Mouse (Mus musculus): ENCODE results near the gene Gm5089. TPM values are rescaled to one million over a fixed set of nuclear protein-coding genes. Genes with fewer than 3 reads are reported as not detected.

Gene Gm5089
- 0.22 and 0.59 TPM in 2 replicates for polyA plus RNA-seq (2015; fragmentation: Nextera tagmentation; extraction: Ambion mirVana)

- Histone ChIP-seq H3K27ac (no peak within 1 kb of the TSS), H3K27me3 (peaks cover 82% of the 10 kb centered on the region), H3K36me3 (no peaks in the 10 kb centered on the region), H3K4me1 (peaks cover 35% of the 10 kb centered on the region), H3K4me2 (peak within 1 kb of the TSS; percentile 93), H3K9ac (peak within 1 kb of the TSS; percentile 71), H3K4me3 (peak within 1 kb of the TSS; percentile 53), H3K9me3 (no peaks in the 10 kb centered on the region)
- ATAC-seq (ENCODE audit: insufficient number of reproducible peaks, insufficient read depth, low FRiP score, low TSS enrichment, low read depth): peak; percentile 29; the same call in 1 of the 2 replicates
- WGBS: under 1% methylated on average over 59 of the region's 59 CpGs
Measured at GRCm38 (mm10) chr14:122450496-122451382, at the start of gene Gm5089. TSS of gene Gm5089 (minus strand) at chr14:122451115.

DNA sequence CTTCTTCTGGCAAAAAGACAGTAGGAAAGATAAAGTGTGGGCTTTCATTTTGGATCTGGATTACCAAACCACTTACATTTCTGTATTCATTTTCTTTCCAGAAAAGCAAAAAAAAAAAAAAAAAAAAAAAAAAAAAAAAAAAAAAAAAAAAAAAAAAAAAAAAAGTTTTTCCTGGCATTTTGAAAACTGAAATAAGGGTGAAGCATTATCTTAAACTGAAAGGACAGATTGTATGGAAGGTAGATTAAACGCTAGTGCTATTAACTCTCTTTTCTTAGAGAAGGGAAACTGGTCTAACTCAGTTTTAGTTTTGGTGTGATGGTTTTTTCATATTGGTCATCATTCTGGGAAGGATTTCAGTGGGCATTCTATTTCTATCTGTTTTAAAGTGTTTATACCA, 41.1 kb upstream of the Gm5089 start:
- H3K9ac ChIP-seq: no peak overlapping the region
- H3K4me3 ChIP-seq: no peak overlapping the region
- H3K36me3 ChIP-seq: no peaks in the 10 kb centered on the region
- WGBS: 72% methylated on average over 1 of the region's 1 CpGs
- ATAC-seq (ENCODE audit: insufficient number of reproducible peaks, insufficient read depth, low FRiP score, low TSS enrichment, low read depth): no peak
- no peak overlapping the region for H3K27ac ChIP-seq
- peaks cover 67% of the 10 kb centered on the region for H3K27me3 ChIP-seq
- H3K9me3 ChIP-seq: no peaks in the 10 kb centered on the region
- peaks cover 6% of the 10 kb centered on the region for H3K4me1 ChIP-seq
- no peak overlapping the region for H3K4me2 ChIP-seq

DNA sequence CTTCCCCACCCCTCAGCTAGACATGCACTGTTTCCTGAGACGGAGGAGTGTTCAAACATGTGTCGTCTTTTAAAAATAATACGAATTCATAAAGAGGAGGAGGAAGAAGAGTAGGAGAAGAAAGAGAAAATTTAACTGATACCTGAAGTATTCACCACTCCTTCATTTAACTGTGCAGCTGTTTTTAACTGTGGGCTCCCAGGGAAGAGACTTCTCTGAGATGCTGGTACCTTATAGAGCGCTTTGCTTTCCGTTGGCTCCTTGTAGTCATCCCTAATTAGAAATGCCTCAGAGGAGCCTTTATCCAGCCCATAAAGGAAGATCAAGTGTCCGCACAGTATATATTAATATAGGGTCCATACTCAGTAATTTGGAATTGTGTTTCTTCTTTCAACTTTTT, 40.6 kb upstream of the Gm5089 start:
- Histone ChIP-seq H3K4me2 (no peak overlapping the region), H3K36me3 (no peaks in the 10 kb centered on the region), H3K9ac (no peak overlapping the region), H3K4me3 (no peak overlapping the region), H3K9me3 (no peaks in the 10 kb centered on the region), H3K27ac (no peak overlapping the region), H3K27me3 (peaks cover 70% of the 10 kb centered on the region), H3K4me1 (peaks cover 6% of the 10 kb centered on the region)
- WGBS: 57% methylated on average over 6 of the region's 6 CpGs
- ATAC-seq (ENCODE audit: insufficient number of reproducible peaks, insufficient read depth, low FRiP score, low TSS enrichment, low read depth): no peak

DNA sequence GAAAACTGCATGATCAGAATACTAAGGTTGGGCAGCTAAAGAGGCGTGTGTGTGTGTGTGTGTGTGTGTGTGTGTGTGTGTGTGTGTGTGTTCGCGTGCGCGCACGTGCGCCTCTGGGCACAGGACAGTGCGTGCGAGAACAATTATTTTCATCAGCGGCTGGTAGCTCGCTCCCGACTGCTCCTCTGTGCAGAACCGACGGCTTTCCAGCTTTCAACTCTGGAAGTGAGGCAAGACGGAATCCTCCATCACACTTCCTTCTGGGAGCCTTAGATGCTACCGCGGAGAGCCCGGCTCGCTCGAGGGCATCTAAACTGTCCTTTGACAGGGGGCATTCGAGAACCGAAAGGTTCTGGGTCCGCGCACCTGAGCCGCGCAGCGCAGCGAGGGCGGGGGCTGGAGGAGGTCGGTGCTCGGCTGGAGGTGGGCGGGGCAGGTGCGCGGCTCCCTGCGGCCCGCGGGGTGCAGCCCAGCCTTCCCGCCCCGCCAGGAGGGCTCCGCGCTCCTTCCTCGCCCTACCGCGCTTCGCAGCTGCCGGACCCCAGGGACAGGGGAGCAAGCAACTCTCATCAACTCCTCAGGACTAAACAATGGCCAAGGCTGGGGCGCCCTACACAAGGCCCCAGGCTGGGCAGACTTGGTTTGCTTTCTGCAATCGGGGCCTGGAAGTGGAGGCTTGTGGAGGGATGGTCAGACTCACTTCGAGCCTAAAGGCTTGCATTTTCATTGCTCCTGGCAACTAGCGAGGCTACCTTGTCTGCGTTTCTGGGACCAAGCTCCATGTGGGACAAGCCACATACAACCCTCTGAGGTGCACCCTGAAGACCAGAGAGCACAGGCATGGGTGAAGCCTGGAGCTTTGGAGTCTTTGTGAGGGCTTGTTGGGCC, 39.8 kb upstream of the Gm5089 start, which contains the start of gene Gm10837:
Gene Gm10837, plus strand, starts transcription at position 146 of the 888 bp plus-strand sequence.
- 1% methylated on average over 51 of the region's 51 CpGs for WGBS
- ATAC-seq (ENCODE audit: insufficient number of reproducible peaks, insufficient read depth, low FRiP score, low TSS enrichment, low read depth): no peak
- Histone ChIP-seq H3K36me3 (no peaks in the 10 kb centered on the region), H3K4me1 (peaks cover 6% of the 10 kb centered on the region), H3K9ac (no peak within 1 kb of the TSS), H3K27ac (no peak within 1 kb of the TSS), H3K4me3 (peak within 1 kb of the TSS; percentile 29), H3K4me2 (peak within 1 kb of the TSS; percentile 54), H3K27me3 (peaks cover 78% of the 10 kb centered on the region), H3K9me3 (no peaks in the 10 kb centered on the region)

DNA sequence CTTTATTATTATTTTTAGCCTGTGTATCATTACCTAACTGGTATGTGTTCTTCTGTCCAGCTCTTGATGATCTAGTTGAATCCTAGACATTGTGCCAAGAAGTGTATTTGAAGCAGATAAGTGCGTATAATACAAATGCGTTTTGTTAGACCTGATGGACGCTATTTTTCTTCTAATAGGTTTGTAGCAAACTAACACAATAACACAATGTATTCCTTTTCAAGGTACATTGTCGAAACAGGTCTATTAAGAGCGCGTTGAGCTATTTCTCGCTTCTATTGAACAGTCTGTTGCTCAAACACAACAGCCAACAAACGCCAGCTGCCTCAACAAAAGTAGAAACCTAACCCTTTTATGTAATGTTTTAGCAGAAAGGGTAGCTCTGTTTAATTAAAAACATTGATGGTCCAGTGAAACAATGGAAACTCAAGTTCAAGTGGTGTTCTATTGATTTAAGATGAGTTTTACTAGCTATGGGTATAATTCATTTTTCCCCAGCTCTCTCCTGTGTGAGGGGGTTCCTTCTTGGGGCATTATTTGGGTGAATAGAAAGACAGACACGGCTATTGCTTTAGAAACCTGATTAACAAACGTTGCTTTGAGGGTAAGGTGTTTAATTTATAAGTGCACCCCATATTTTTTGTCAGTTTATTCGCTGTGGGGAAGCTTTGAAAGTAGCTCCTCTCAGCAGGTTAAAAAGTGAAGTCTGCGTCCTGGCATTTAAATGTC, 38.9 kb upstream of the Gm5089 start:
- Histone ChIP-seq H3K4me2 (no peak overlapping the region), H3K27ac (no peak overlapping the region), H3K36me3 (no peaks in the 10 kb centered on the region), H3K27me3 (peaks cover 81% of the 10 kb centered on the region), H3K9me3 (no peaks in the 10 kb centered on the region), H3K4me1 (peaks cover 6% of the 10 kb centered on the region), H3K9ac (no peak overlapping the region), H3K4me3 (peak overlapping the region; percentile 29; the same call in 1 of the 2 replicates)
- WGBS: 3% methylated on average over 12 of the region's 12 CpGs
- ATAC-seq (ENCODE audit: insufficient number of reproducible peaks, insufficient read depth, low FRiP score, low TSS enrichment, low read depth): no peak

DNA sequence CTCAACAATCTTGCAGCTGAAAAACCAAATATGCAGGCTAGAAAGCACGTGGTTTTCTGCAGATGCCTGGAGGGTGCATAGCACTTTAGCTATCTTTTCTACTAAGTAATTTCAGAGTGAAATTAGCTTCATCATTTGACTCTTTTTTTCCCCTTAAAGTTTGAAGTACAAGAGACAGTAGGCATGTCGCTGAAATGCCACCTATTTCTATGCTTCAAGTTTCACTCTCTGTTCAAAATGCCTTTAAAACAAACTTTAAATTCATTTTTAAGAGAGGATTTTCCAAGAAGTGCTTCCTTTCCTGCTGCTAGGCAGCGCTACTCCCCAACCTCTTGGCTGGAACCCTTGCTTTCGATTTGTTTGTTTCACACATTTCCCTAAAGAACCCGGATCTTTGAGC, 38.1 kb upstream of the Gm5089 start:
- ATAC-seq (ENCODE audit: insufficient number of reproducible peaks, insufficient read depth, low FRiP score, low TSS enrichment, low read depth): no peak
- no peak overlapping the region for H3K4me3 ChIP-seq
- no peaks in the 10 kb centered on the region for H3K36me3 ChIP-seq
- H3K4me1 ChIP-seq: peaks cover 6% of the 10 kb centered on the region
- no peak overlapping the region for H3K27ac ChIP-seq
- H3K4me2 ChIP-seq: no peak overlapping the region
- no peak overlapping the region for H3K9ac ChIP-seq
- no peaks in the 10 kb centered on the region for H3K9me3 ChIP-seq
- 2% methylated on average over 5 of the region's 5 CpGs for WGBS
- H3K27me3 ChIP-seq: peaks cover 83% of the 10 kb centered on the region

DNA sequence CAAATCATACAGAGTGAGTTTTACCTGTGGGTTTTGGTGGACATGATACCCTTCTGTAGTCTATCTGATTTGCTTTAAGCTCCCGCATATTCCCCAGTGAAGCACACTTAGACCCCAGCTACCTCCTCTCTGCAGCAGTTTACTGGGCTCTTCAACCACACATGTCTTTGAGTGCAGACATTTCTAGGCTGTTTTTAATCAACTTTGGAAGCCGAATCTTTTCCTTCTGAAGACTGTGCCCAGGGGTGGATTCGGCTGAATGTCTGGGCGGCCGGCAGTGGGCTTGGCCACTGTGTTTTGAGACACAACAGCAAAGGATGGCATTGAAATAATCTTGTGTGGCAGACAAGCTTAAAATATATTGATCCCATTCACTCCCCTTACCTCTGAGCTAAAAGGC, 36.5 kb upstream of the Gm5089 start:
- Histone ChIP-seq H3K4me3 (no peak overlapping the region), H3K9ac (no peak overlapping the region), H3K27me3 (peaks cover 84% of the 10 kb centered on the region), H3K27ac (no peak overlapping the region), H3K9me3 (no peaks in the 10 kb centered on the region), H3K36me3 (no peaks in the 10 kb centered on the region), H3K4me2 (no peak overlapping the region), H3K4me1 (peaks cover 6% of the 10 kb centered on the region)
- no peak for ATAC-seq (ENCODE audit: insufficient number of reproducible peaks, insufficient read depth, low FRiP score, low TSS enrichment, low read depth)
- 1% methylated on average over 5 of the region's 5 CpGs for WGBS

- ATAC-seq (ENCODE audit: insufficient number of reproducible peaks, insufficient read depth, low FRiP score, low TSS enrichment, low read depth): no peak
Measured at GRCm38 (mm10) chr14:122486611-122487010, 35.7 kb upstream of the Gm5089 start.

DNA sequence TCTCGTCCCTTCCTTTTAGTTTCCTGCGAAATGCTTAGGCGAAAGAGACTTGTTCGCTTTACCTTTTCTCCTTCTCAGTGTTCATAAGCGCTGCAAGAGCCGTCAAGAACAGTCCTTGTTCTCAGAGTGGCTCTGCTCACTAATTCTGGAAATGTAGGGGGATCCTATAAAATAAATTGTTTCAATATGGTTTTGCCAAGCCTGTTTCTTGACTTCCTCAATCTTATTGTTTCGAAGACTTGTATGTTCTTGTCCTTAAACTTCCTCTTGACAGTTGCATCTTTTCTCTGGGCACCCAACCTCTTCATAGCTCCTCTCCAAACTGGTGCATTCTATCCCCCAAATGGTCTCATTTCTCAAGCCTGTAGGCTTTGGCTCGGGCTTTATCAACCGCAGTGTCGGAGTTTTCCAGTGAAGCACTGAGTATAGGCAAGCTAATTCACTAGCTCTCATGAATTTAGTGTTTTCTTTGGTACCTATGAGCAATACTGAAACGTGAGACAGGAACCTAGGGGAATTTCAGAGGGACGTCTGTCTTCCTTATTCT, 34.8 kb upstream of the Gm5089 start:
- Histone ChIP-seq H3K4me1 (peaks cover 5% of the 10 kb centered on the region), H3K9ac (no peak overlapping the region), H3K4me2 (no peak overlapping the region), H3K4me3 (no peak overlapping the region), H3K36me3 (no peaks in the 10 kb centered on the region), H3K27ac (no peak overlapping the region), H3K27me3 (peaks cover 89% of the 10 kb centered on the region), H3K9me3 (no peaks in the 10 kb centered on the region)
- no peak for ATAC-seq (ENCODE audit: insufficient number of reproducible peaks, insufficient read depth, low FRiP score, low TSS enrichment, low read depth)
- WGBS: 1% methylated on average over 12 of the region's 12 CpGs

More at GRCm38 (mm10) chr14:122486611-122487010, 35.7 kb upstream of the Gm5089 start:
- Histone ChIP-seq H3K9ac (no peak overlapping the region), H3K27me3 (peaks cover 89% of the 10 kb centered on the region), H3K36me3 (no peaks in the 10 kb centered on the region), H3K9me3 (no peaks in the 10 kb centered on the region), H3K4me3 (no peak overlapping the region), H3K4me1 (peaks cover 6% of the 10 kb centered on the region), H3K27ac (no peak overlapping the region), H3K4me2 (no peak overlapping the region)
- 9% methylated on average over 1 of the region's 1 CpGs for WGBS

DNA sequence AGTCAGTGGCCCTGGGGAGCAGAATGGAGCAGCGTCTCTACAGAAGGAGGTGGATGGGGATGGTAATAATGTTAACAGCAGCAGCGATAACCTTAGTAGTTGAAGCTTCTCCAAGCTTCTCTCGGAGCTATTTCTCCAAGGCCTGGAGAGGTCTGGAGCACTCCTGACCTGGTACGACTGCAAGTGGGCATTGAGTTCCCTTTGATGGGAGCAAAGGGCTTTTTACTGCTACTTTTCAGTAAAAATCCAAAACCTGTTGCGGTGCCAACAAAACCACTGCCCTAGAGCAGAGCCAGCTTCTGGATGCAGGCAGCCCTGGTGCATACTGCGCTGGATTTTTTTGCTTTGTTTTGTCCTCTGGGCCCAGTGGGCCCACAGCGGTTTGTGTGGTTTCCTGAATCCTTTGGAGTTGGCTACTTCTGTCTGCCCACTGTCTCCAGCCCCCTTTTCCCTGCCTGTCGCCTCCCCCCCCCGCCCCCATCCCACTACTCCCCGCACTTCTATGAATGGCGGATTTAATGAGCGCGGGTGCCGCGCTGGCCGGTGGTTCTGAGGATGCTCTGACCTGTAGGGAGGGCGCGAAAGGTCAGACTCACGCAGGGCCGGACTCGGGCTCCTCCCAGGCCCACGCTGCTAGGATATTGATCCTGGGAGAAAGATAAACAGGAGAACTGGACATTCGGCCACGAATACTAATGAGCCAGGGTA, 34.1 kb upstream of the Gm5089 start:
- H3K9me3 ChIP-seq: no peaks in the 10 kb centered on the region
- no peak overlapping the region for H3K27ac ChIP-seq
- H3K27me3 ChIP-seq: peaks cover 88% of the 10 kb centered on the region
- under 1% methylated on average over 23 of the region's 24 CpGs for WGBS
- ATAC-seq (ENCODE audit: insufficient number of reproducible peaks, insufficient read depth, low FRiP score, low TSS enrichment, low read depth): no peak
- no peak overlapping the region for H3K9ac ChIP-seq
- H3K4me2 ChIP-seq: no peak overlapping the region
- H3K4me3 ChIP-seq: no peak overlapping the region
- no peaks in the 10 kb centered on the region for H3K36me3 ChIP-seq
- no peaks in the 10 kb centered on the region for H3K4me1 ChIP-seq
